Mouse (Mus musculus): ENCODE measurements at regions not wholly inside any gene's neighbourhood (a gene's known extent, or its start where the extent isn't known, plus 50 kb on each side); places are given as distances from the start of the nearest gene placed in this dataset.

- no peak for TF ChIP-seq CTCF (IDR thresholded peaks at IDR 0.05)
Measured at GRCm38 (mm10) chr13:31197593-31197992, 223.6 kb downstream of the Gm5447 start.

GRCm38 (mm10) chr13:31199384-31199783 lies 225.4 kb downstream of the Gm5447 start:
- intact Hi-C loops (cut with DNase I), result no loop called here
- no peak for TF ChIP-seq CTCF (IDR thresholded peaks at IDR 0.05)

More at GRCm38 (mm10) chr13:31197593-31197992, 223.6 kb downstream of the Gm5447 start:
- intact Hi-C loops (cut with DNase I), result no loop called here
- Histone ChIP-seq H3K27ac (no peak overlapping the region), H3K4me3 (no peak overlapping the region)
- DNase-seq (ENCODE audit: extremely low spot score in 1 of 2, low spot score in 2 of 2), result no peak

GRCm38 (mm10) chr13:31204068-31204467 lies 230.1 kb downstream of the Gm5447 start:
- DNase-seq (ENCODE audit: extremely low spot score in 1 of 2, low spot score in 2 of 2), result no peak
- intact Hi-C loops (cut with DNase I), result no loop called here
- H3K27ac ChIP-seq, result no peak overlapping the region
- TF ChIP-seq CTCF (IDR thresholded peaks at IDR 0.05), result no peak
- no peak overlapping the region for H3K4me3 ChIP-seq

More at GRCm38 (mm10) chr13:31199384-31199783, 225.4 kb downstream of the Gm5447 start:
- H3K27ac ChIP-seq, result no peak overlapping the region
- no peak overlapping the region for H3K4me3 ChIP-seq
- no peak for DNase-seq (ENCODE audit: extremely low spot score in 1 of 2, low spot score in 2 of 2)

- intact Hi-C loops (cut with DNase I), result no loop called here
- DNase-seq (ENCODE audit: extremely low spot score in 1 of 2, low spot score in 2 of 2), result no peak
- no peak overlapping the region for H3K4me3 ChIP-seq
- no peak for TF ChIP-seq CTCF (IDR thresholded peaks at IDR 0.05)
- peak overlapping the region; percentile 44; the same call in 1 of the 2 replicates for H3K27ac ChIP-seq
Measured at GRCm38 (mm10) chr13:31206381-31206780, 232.4 kb downstream of the Gm5447 start.

GRCm38 (mm10) chr13:31207709-31208108 lies 233.7 kb downstream of the Gm5447 start:
- intact Hi-C loops (cut with DNase I), result loop anchor here (1.0 kb wide), 1 partner anchor 411 kb away; no protein-coding TSS in a partner anchor
- H3K4me3 ChIP-seq, result no peak overlapping the region
- no peak overlapping the region for H3K27ac ChIP-seq
- TF ChIP-seq CTCF (IDR thresholded peaks at IDR 0.05), result peak; percentile 64
- no peak for DNase-seq (ENCODE audit: extremely low spot score in 1 of 2, low spot score in 2 of 2)

- H3K4me3 ChIP-seq, result no peak overlapping the region
- TF ChIP-seq CTCF (IDR thresholded peaks at IDR 0.05), result no peak
- DNase-seq (ENCODE audit: extremely low spot score in 1 of 2, low spot score in 2 of 2), result no peak
- intact Hi-C loops (cut with DNase I), result no loop called here
- no peak overlapping the region for H3K27ac ChIP-seq
Measured at GRCm38 (mm10) chr13:31223016-31223415, 249.0 kb downstream of the Gm5447 start.

- no peak overlapping the region for H3K27ac ChIP-seq
- intact Hi-C loops (cut with DNase I), result no loop called here
- no peak overlapping the region for H3K4me3 ChIP-seq
- DNase-seq (ENCODE audit: extremely low spot score in 1 of 2, low spot score in 2 of 2), result no peak
- TF ChIP-seq CTCF (IDR thresholded peaks at IDR 0.05), result no peak
Measured at GRCm38 (mm10) chr13:31240546-31240945, 266.5 kb downstream of the Gm5447 start.

- DNase-seq (ENCODE audit: extremely low spot score in 1 of 2, low spot score in 2 of 2), result no peak
Measured at GRCm38 (mm10) chr13:31248996-31249395, 275.0 kb downstream of the Gm5447 start.

GRCm38 (mm10) chr13:31249525-31249924 lies 275.5 kb downstream of the Gm5447 start:
- Histone ChIP-seq H3K4me3 (no peak overlapping the region), H3K27ac (no peak overlapping the region)
- no peak for TF ChIP-seq CTCF (IDR thresholded peaks at IDR 0.05)
- no peak for DNase-seq (ENCODE audit: extremely low spot score in 1 of 2, low spot score in 2 of 2)
- intact Hi-C loops (cut with DNase I), result no loop called here

More at GRCm38 (mm10) chr13:31248996-31249395, 275.0 kb downstream of the Gm5447 start:
- intact Hi-C loops (cut with DNase I), result no loop called here
- no peak overlapping the region for H3K4me3 ChIP-seq
- H3K27ac ChIP-seq, result no peak overlapping the region
- no peak for TF ChIP-seq CTCF (IDR thresholded peaks at IDR 0.05)

GRCm38 (mm10) chr13:31254016-31254415 lies 280.0 kb downstream of the Gm5447 start:
- intact Hi-C loops (cut with DNase I), result no loop called here
- H3K27ac ChIP-seq, result no peak overlapping the region
- H3K4me3 ChIP-seq, result no peak overlapping the region
- DNase-seq (ENCODE audit: extremely low spot score in 1 of 2, low spot score in 2 of 2), result no peak
- TF ChIP-seq CTCF (IDR thresholded peaks at IDR 0.05), result no peak

GRCm38 (mm10) chr13:31254744-31255143 lies 280.7 kb downstream of the Gm5447 start:
- intact Hi-C loops (cut with DNase I), result no loop called here
- no peak for TF ChIP-seq CTCF (IDR thresholded peaks at IDR 0.05)
- Histone ChIP-seq H3K27ac (no peak overlapping the region), H3K4me3 (no peak overlapping the region)
- no peak for DNase-seq (ENCODE audit: extremely low spot score in 1 of 2, low spot score in 2 of 2)

GRCm38 (mm10) chr13:31255506-31255905 lies 281.5 kb downstream of the Gm5447 start:
- no peak overlapping the region for H3K27ac ChIP-seq

GRCm38 (mm10) chr13:31267865-31268264 lies 288.1 kb upstream of the Foxq1 start:
- Histone ChIP-seq H3K27ac (no peak overlapping the region), H3K4me3 (no peak overlapping the region)
- no peak for DNase-seq (ENCODE audit: extremely low spot score in 1 of 2, low spot score in 2 of 2)
- intact Hi-C loops (cut with DNase I), result no loop called here
- no peak for TF ChIP-seq CTCF (IDR thresholded peaks at IDR 0.05)

More at GRCm38 (mm10) chr13:31255506-31255905, 281.5 kb downstream of the Gm5447 start:
- no peak overlapping the region for H3K4me3 ChIP-seq
- no peak for TF ChIP-seq CTCF (IDR thresholded peaks at IDR 0.05)
- intact Hi-C loops (cut with DNase I), result no loop called here
- DNase-seq (ENCODE audit: extremely low spot score in 1 of 2, low spot score in 2 of 2), result no peak

Measured in left cerebral cortex, adult 2 months (tissue).